Mouse (Mus musculus) ES-Bruce4 (cell line): Measurements from ENCODE around the gene Itga8. TPM values are rescaled to one million over a fixed set of nuclear protein-coding genes. Genes with fewer than 3 reads are reported as not detected.

ENCODE experiments used
- H3K27ac ChIP-seq: 2 replicates; pipeline ENCODE4 v1.5.1; 2012; ENCODE audit warnings: low read length, inconsistent platforms; ENCODE audit not compliant: insufficient read depth
- H3K27me3 ChIP-seq: 2 replicates; pipeline ENCODE4 v1.6.1; 2012; ENCODE audit warnings: mild to moderate bottlenecking, low read length, inconsistent platforms; ENCODE audit not compliant: control insufficient read depth, poor library complexity, insufficient read depth, severe bottlenecking
- H3K36me3 ChIP-seq: 2 replicates; pipeline ENCODE4 v1.6.1; 2012; ENCODE audit warnings: inconsistent platforms, mild to moderate bottlenecking, low read length, moderate library complexity; ENCODE audit not compliant: control insufficient read depth, poor library complexity, insufficient read depth, severe bottlenecking
- H3K4me1 ChIP-seq: one replicate; pipeline ENCODE4 v1.8.1; 2011; ENCODE audit warnings: low read length; ENCODE audit not compliant: control insufficient read depth, insufficient read depth
- H3K4me3 ChIP-seq: 2 replicates; pipeline ENCODE4 v1.5.1; 2011; ENCODE audit warnings: low read depth, mild to moderate bottlenecking, low read length
- H3K9ac ChIP-seq: 2 replicates; pipeline ENCODE4 v1.6.1; 2012; ENCODE audit warnings: low read depth, mild to moderate bottlenecking, inconsistent platforms; ENCODE audit not compliant: poor library complexity, severe bottlenecking
- H3K9me3 ChIP-seq: replicated peaks from 2 replicates; pipeline ENCODE4 v1.6.1; 2012; ENCODE audit warnings: mild to moderate bottlenecking, low read length, inconsistent platforms; ENCODE audit not compliant: control insufficient read depth, poor library complexity, insufficient read depth, severe bottlenecking
- CTCF ChIP-seq: IDR thresholded peaks from one replicate; pipeline ENCODE4 v1.8.1; 2011; ENCODE audit warnings: low read depth, low read length
- EP300 ChIP-seq: IDR thresholded peaks from 2 replicates; pipeline ENCODE4 v1.6.1; 2011; ENCODE audit warnings: low read depth, low read length; ENCODE audit not compliant: insufficient read depth
- POLR2A ChIP-seq: IDR thresholded peaks from one replicate; pipeline ENCODE4 v1.8.1; 2011; ENCODE audit warnings: low read length; ENCODE audit not compliant: insufficient read depth
- polyA plus RNA-seq: library from polyadenylated mRNA; stranded (reverse); fragments of >200 nt; gene quantifications from 2 replicates; pipeline ENCODE4 v1.2.4, GENCODE M21; 2011; ENCODE audit warnings: low read depth; ENCODE audit not compliant: missing spikeins, insufficient read depth, insufficient read length

Gene Itga8
- 0.65 and 1.3 TPM in 2 replicates for polyA plus RNA-seq

DNA sequence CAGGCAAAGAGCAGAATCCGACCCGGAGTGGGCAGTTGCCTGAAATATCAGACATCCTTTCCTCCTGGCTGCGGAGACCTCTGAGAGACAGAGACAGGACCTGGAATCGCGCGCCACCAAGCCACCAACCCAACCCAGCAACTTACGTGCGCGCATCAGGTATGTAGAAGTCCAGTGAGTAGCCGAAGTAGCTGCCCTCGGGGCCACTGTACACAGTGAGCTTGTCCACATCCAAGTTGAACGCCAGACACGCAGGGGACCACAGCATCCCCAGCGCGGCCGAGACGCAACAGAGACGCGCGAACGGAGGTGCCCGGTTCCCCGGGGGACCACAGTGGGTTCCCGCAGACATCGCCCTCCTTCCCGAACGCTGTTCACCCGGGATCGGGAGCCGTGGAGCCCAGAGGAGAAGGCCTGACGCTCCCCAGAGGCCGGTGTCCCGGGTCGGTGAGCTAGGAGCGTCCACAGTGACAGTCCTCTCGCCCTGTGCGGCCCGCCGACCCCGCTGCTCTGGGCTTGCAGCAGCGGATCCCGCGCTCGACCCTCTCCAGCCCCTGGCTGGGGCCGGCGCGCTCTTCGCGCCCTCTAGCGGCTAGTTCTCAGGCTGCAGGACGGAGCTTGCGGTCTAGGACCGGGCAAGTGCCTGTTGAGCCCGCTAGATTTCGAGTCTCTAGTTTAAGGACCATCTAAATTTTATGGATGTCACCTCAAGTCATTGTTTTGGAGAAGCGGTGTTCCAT is at the start of gene Itga8:
Itga8 (minus strand) TSS at position 492 of the 740 bp plus-strand sequence.
- H3K27me3 ChIP-seq, result peaks cover 4% of the 10 kb centered on the region; the same call in 1 of the 2 replicates
- no peak within 1 kb of the TSS for H3K27ac ChIP-seq
- H3K4me1 ChIP-seq, result no peaks in the 10 kb centered on the region
- H3K9me3 ChIP-seq, result no peaks in the 10 kb centered on the region
- H3K36me3 ChIP-seq, result no peaks in the 10 kb centered on the region
- TF ChIP-seq CTCF, result peak; percentile 88
- TF ChIP-seq EP300, result no peak
- peak within 1 kb of the TSS; percentile 88 for H3K4me3 ChIP-seq
- peak within 1 kb of the TSS; percentile 61 for H3K9ac ChIP-seq

GRCm38 (mm10) chr2:12348914-12349313 is 47.2 kb upstream of the Itga8 start:
- H3K27ac ChIP-seq, result no peak overlapping the region
- H3K4me1 ChIP-seq, result no peaks in the 10 kb centered on the region
- no peaks in the 10 kb centered on the region for H3K27me3 ChIP-seq
- H3K36me3 ChIP-seq, result no peaks in the 10 kb centered on the region; the same call in 1 of the 2 replicates
- H3K9me3 ChIP-seq, result no peaks in the 10 kb centered on the region
- TF ChIP-seq POLR2A, result no peak
- no peak for TF ChIP-seq EP300
- no peak for TF ChIP-seq CTCF
- no peak overlapping the region for H3K4me3 ChIP-seq
- H3K9ac ChIP-seq, result no peak overlapping the region

GRCm38 (mm10) chr2:12331962-12332361 is 30.2 kb upstream of the Itga8 start:
- no peak overlapping the region for H3K9ac ChIP-seq
- no peaks in the 10 kb centered on the region for H3K36me3 ChIP-seq
- no peak for TF ChIP-seq POLR2A
- no peak for TF ChIP-seq CTCF
- TF ChIP-seq EP300, result no peak
- no peaks in the 10 kb centered on the region for H3K4me1 ChIP-seq
- H3K27ac ChIP-seq, result no peak overlapping the region
- no peak overlapping the region for H3K4me3 ChIP-seq
- no peaks in the 10 kb centered on the region for H3K9me3 ChIP-seq
- H3K27me3 ChIP-seq, result no peaks in the 10 kb centered on the region; the same call in 1 of the 2 replicates

- Histone ChIP-seq H3K4me1 (no peaks in the 10 kb centered on the region), H3K27ac (no peak overlapping the region), H3K4me3 (no peak overlapping the region), H3K27me3 (no peaks in the 10 kb centered on the region; the same call in 1 of the 2 replicates), H3K36me3 (no peaks in the 10 kb centered on the region), H3K9ac (no peak overlapping the region), H3K9me3 (no peaks in the 10 kb centered on the region)
- TF ChIP-seq POLR2A (no peak), CTCF (no peak), EP300 (no peak)
These were observed 27.9 kb upstream of the Itga8 start for GRCm38 (mm10) chr2:12329620-12330019.

DNA sequence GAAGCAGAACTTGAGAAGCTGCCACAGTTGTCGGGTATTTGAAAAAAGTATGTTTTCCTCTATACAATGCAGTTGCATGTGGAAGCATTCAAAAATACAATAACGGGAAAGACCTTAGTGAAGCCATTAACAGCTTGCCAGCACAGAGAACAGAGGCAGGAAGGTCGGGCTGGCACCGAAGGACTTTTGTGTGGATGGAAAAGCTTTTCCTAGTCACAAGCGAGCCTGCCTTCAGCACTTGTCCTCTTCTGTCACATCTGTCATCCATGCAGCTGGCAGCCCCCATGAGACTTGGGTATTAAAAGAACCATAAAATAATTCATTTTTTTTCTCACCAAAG is 27.3 kb upstream of the Itga8 start:
- Histone ChIP-seq H3K9ac (no peak overlapping the region), H3K9me3 (no peaks in the 10 kb centered on the region), H3K27ac (no peak overlapping the region), H3K4me3 (no peak overlapping the region), H3K36me3 (no peaks in the 10 kb centered on the region), H3K27me3 (no peaks in the 10 kb centered on the region; the same call in 1 of the 2 replicates), H3K4me1 (no peaks in the 10 kb centered on the region)
- TF ChIP-seq CTCF (no peak), POLR2A (no peak)

DNA sequence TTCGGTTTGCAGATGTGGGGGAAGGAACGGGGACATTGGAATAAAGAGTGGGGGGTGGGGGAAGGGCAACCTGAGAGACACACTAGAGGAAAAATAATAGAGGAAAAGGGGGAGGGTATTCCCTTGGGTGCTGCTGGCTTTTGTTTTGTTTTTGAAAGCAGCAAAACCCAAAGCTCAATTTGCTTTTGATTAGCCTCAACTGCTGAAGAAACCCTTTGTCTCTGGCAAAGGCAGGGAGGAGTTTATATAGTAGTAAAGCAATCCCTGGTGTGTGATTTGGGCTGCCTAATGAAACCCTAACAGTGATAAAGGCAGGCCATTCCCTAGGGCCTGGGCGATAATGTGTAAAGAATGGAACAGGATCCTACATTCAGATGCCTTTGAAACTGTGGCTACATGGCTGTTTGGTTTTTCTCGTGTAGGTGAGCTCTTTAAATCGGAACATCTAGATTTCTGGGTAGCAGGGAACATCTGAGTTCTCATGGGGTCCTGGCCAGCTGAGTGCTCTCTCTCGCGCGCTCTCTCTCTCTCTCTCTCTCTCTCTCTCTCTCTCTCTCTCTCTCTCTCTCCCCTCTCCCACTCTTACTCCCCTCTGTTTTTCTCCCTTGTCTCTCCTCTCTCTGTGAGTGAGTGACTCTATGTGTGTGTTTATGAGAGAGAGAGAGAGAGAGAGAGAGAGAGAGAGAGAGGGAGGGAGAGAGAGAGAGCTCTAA is 26.8 kb upstream of the Itga8 start:
- no peak overlapping the region for H3K27ac ChIP-seq

More for the DNA sequence above, 26.8 kb upstream of the Itga8 start:
- H3K27me3 ChIP-seq, result no peaks in the 10 kb centered on the region
- H3K4me3 ChIP-seq, result no peak overlapping the region
- no peak overlapping the region for H3K9ac ChIP-seq
- H3K4me1 ChIP-seq, result no peaks in the 10 kb centered on the region
- no peaks in the 10 kb centered on the region for H3K36me3 ChIP-seq
- no peaks in the 10 kb centered on the region for H3K9me3 ChIP-seq
- TF ChIP-seq POLR2A (no peak), CTCF (no peak), EP300 (no peak)
